Mouse (Mus musculus) megakaryocyte-erythroid progenitor cell, adult 5-6 weeks (primary cell): ENCODE measurements around the gene Exoc7. TPM values are rescaled to one million over a fixed set of nuclear protein-coding genes. Genes with fewer than 3 reads are reported as not detected.

Source experiments
- ATAC-seq: replicated peaks from 2 replicates; pipeline ENCODE4 v1.8.0; 2016; ENCODE audit warnings: mild to moderate bottlenecking, inconsistent platforms; ENCODE audit not compliant: severe bottlenecking, poor library complexity, low FRiP score, low TSS enrichment
- total RNA-seq, 2 experiments: library from RNA; stranded (forward) in 1 of 2; stranded (reverse) in 1 of 2; fragments of 200-1000, 215-1000 nt in 1 of 2; fragments of >200 nt in 1 of 2; fragmentation: Nextera tagmentation in 1 of 2; gene quantifications; 2 replicates each; pipeline ENCODE4 v1.2.3; 2014 to 2017

Exoc7 gene
- total RNA-seq, 2 experiments from 2014 or later: 25.5 to 57.0 TPM

DNA sequence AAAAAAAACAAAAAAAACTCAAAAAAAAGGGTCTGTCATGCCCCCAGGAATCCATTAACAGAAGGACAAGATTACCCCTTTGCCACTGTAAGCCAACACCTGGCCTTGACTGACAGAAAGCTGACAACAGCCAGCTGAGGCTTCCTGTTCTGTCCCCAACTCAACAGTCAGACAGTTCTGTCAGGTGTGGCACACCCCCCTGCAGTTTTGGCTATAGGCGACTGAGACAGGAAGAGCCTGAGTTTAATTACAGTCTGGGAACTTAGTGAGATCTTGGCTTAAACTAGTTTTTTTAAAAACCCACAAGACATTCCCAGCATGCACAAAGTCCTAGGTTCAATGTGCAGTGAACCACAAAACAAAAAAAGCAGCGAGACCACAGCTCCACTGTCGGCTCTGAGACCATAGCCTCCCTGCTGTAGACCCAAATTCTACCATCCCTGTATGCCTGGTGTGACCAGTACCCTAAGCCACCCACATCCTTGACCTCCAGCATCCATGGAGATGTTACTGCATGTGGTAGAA lies 53.9 kb downstream of the Exoc7 start:
- no peak for ATAC-seq

DNA sequence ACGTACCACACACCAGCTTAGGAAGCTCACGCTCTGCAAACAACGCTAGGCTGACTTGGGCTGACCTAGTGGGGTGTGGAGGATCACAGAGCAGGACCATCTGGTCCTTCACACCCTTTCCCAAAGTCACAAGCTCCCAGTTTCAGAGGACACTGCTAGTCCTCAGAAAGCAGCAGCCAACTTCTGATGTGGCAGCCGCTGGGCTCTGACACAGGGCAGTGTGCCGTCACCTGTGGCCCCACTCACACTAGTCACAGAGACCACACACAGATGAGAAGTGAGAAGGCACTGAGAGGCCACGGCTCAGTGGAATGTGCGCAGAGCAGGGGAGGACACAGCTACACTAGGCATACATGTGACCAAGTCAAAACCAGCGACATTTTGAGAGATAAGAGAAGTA lies 56.1 kb downstream of the Exoc7 start:
- ATAC-seq: no peak

DNA sequence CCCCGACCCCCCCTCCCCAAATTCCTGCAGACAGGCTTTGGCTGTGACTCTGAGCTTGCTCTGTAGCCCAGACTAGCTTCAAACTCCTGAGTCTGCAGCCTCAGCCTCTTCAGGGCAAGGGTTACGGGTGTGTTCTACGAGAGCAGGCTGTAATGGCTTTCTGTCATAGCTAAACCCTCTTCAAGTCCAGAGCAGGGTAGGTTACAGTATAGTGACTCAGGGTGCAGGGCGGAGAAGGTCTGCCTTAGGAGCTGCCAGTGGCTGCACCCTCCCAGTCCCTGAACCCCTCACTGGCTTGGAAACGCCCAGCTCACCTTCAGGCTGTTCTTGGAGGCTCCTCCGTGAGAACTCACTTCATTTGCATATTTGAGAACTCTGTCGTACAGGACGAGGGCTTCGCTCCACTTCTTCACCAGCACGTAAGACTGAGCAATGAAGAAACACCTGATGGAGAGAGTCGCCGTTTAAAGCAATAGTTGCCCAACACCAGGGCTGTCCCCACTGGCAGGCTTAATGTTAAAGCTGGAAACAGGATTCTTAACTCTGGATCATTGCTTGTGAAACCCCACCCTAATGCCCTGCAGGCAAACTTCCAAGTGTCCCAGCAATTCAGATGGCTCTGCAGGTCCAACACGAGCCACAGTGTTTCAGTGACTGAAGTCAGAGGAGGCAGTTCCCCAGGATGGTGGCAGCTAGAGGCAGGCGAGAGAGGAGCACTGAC lies 59.4 kb downstream of the Exoc7 start:
- no peak for ATAC-seq

DNA sequence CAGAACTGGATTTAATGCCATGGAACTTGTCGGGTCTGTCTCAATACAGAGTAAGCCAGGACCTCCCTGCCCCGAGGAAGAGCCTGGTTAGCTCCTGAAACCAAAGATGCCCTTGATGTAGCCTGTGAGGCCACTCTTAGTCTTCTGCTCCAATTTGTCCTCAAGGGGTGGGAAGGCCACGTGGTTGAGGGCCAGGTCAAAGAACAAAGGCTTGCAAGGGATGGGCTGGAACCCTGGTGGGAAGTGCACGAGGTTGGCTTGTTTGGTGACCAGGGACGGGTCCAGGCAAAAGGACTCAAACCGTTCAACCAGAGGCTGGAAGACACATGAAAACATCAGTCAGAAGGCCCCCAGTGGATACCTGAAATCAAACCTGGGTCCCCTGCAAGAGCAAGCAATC lies 61.4 kb downstream of the Exoc7 start:
- ATAC-seq: no peak

GRCm38 (mm10) chr11:116244580-116244979 lies 62.5 kb downstream of the Exoc7 start:
- no peak for ATAC-seq

GRCm38 (mm10) chr11:116241744-116242235 lies 65.2 kb downstream of the Exoc7 start:
- ATAC-seq: no peak

DNA sequence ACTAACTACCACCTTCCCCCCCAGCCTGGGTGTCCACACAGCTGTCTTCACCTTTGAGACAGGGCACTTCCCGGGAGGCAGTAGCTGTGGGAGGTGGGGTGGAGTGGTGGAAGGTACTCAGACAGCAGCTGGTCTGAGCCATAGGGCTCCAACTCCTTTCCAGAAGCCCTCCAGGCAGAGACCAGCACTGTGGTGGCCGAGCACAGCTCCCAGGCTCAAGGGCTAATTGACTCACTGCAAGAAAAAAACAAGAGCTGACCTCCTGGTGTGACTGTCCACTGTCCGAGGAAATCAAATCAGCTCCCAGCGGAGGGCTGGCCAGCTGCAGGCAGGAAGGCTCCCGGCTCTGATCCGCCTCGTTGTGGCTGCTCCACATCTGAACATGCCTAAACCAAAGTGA lies 67.2 kb downstream of the Exoc7 start:
- ATAC-seq: no peak

Other genes with a start within 250 kb of the Exoc7 start
- gene Unc13d, start 229.3 kb downstream of the Exoc7 start, total RNA-seq (2014; fragmentation: Nextera tagmentation): 47.1 and 58.7 TPM in 2 replicates
- gene Unc13d, start 229.3 kb downstream of the Exoc7 start, total RNA-seq (2017): 24.8 and 36.3 TPM in 2 replicates
- 57.6 and 94.8 TPM in 2 replicates for gene Wbp2, start 220.2 kb downstream of the Exoc7 start, total RNA-seq (2014; fragmentation: Nextera tagmentation)
- 21.2 and 23.9 TPM in 2 replicates for gene Wbp2, start 220.2 kb downstream of the Exoc7 start, total RNA-seq (2017)
- gene Trim47, start 180.0 kb downstream of the Exoc7 start, total RNA-seq (2014; fragmentation: Nextera tagmentation): 8.7 and 12.2 TPM in 2 replicates
- gene Trim47, start 180.0 kb downstream of the Exoc7 start, total RNA-seq (2017): 2.3 and 6.5 TPM in 2 replicates
- gene Trim65, start 176.1 kb downstream of the Exoc7 start, total RNA-seq (2014; fragmentation: Nextera tagmentation): 17.4 and 20.5 TPM in 2 replicates
- 8.2 and 8.3 TPM in 2 replicates for gene Trim65, start 176.1 kb downstream of the Exoc7 start, total RNA-seq (2017)
- gene Mrpl38, start 168.4 kb downstream of the Exoc7 start, total RNA-seq (2014; fragmentation: Nextera tagmentation): 79.8 and 89.1 TPM in 2 replicates
- 39.6 and 49.6 TPM in 2 replicates for gene Mrpl38, start 168.4 kb downstream of the Exoc7 start, total RNA-seq (2017)
- gene Fbf1, start 139.1 kb downstream of the Exoc7 start, total RNA-seq (2014; fragmentation: Nextera tagmentation): 27.2 and 30.0 TPM in 2 replicates
- gene Fbf1, start 139.1 kb downstream of the Exoc7 start, total RNA-seq (2017): 21.6 and 32.0 TPM in 2 replicates
- 82.7 and 85.5 TPM in 2 replicates for gene Ten1, start 108.4 kb downstream of the Exoc7 start, total RNA-seq (2014; fragmentation: Nextera tagmentation)
- gene Ten1, start 108.4 kb downstream of the Exoc7 start, total RNA-seq (2017): 28.1 and 28.8 TPM in 2 replicates
- gene Acox1, start 108.2 kb downstream of the Exoc7 start, total RNA-seq (2014; fragmentation: Nextera tagmentation): 18.2 and 21.3 TPM in 2 replicates
- 19.9 and 27.1 TPM in 2 replicates for gene Acox1, start 108.2 kb downstream of the Exoc7 start, total RNA-seq (2017)
- 0.32 TPM in 1 of 2 replicates, not detected in the other for gene Evpl, start 69.2 kb downstream of the Exoc7 start, total RNA-seq (2014; fragmentation: Nextera tagmentation)
- 0.69 and 0.80 TPM in 2 replicates for gene Evpl, start 69.2 kb downstream of the Exoc7 start, total RNA-seq (2017)
- gene Srp68, start 33.0 kb downstream of the Exoc7 start, total RNA-seq (2014; fragmentation: Nextera tagmentation): 68.2 and 80.6 TPM in 2 replicates
- gene Srp68, start 33.0 kb downstream of the Exoc7 start, total RNA-seq (2017): 43.9 and 64.9 TPM in 2 replicates
- not detected in 2 replicates for gene Galr2, start 26.3 kb downstream of the Exoc7 start, total RNA-seq (2014; fragmentation: Nextera tagmentation)
- gene Galr2, start 26.3 kb downstream of the Exoc7 start, total RNA-seq (2017): not detected in 2 replicates
- gene Foxj1, start 28.2 kb upstream of the Exoc7 start, total RNA-seq (2014; fragmentation: Nextera tagmentation): 0.26 TPM in 1 of 2 replicates, not detected in the other
- not detected in 2 replicates for gene Foxj1, start 28.2 kb upstream of the Exoc7 start, total RNA-seq (2017)
- gene Rnf157, start 105.8 kb upstream of the Exoc7 start, total RNA-seq (2014; fragmentation: Nextera tagmentation): 8.1 and 12.1 TPM in 2 replicates
- 2.7 and 11.3 TPM in 2 replicates for gene Rnf157, start 105.8 kb upstream of the Exoc7 start, total RNA-seq (2017)
- gene Ubald2, start 126.9 kb upstream of the Exoc7 start, total RNA-seq (2014; fragmentation: Nextera tagmentation): 68.8 and 89.9 TPM in 2 replicates
- 65.8 and 93.3 TPM in 2 replicates for gene Ubald2, start 126.9 kb upstream of the Exoc7 start, total RNA-seq (2017)
- not detected in 2 replicates for gene Qrich2, start 159.0 kb upstream of the Exoc7 start, total RNA-seq (2014; fragmentation: Nextera tagmentation)
- not detected in 2 replicates for gene Qrich2, start 159.0 kb upstream of the Exoc7 start, total RNA-seq (2017)
- gene Prpsap1, start 187.0 kb upstream of the Exoc7 start, total RNA-seq (2014; fragmentation: Nextera tagmentation): 89.6 and 95.3 TPM in 2 replicates
- 36.8 and 60.7 TPM in 2 replicates for gene Prpsap1, start 187.0 kb upstream of the Exoc7 start, total RNA-seq (2017)
- 188 and 259 TPM in 2 replicates for gene Sphk1, start 223.7 kb upstream of the Exoc7 start, total RNA-seq (2014; fragmentation: Nextera tagmentation)
- gene Sphk1, start 223.7 kb upstream of the Exoc7 start, total RNA-seq (2017): 119 and 168 TPM in 2 replicates